Mouse (Mus musculus): ENCODE results near the gene Dctn1.
A peak's percentile ranks its signal among the peaks of the same experiment; 100 is the strongest.

Gene Dctn1

GRCm38 (mm10) chr6:83165607-83166242, at the start of gene Dctn1:
Dctn1 (plus strand) TSS chr6:83165920.
- peak; percentile 93 for DNase-seq

- no peak for DNase-seq
Measured at GRCm38 (mm10) chr6:83116373-83117164, 49.2 kb upstream of the Dctn1 start.

- no peak for DNase-seq
Measured at GRCm38 (mm10) chr6:83117165-83117438, 48.6 kb upstream of the Dctn1 start.

GRCm38 (mm10) chr6:83117616-83118015, 48.1 kb upstream of the Dctn1 start:
- no peak for DNase-seq

- no peak for DNase-seq
Measured at GRCm38 (mm10) chr6:83118369-83118768, 47.4 kb upstream of the Dctn1 start.

GRCm38 (mm10) chr6:83118825-83119733, 46.6 kb upstream of the Dctn1 start:
- no peak for DNase-seq

GRCm38 (mm10) chr6:83119734-83120051, 46.0 kb upstream of the Dctn1 start:
- DNase-seq = no peak

- peak; percentile 99 for DNase-seq
Measured at GRCm38 (mm10) chr6:83120930-83121862, 44.5 kb upstream of the Dctn1 start, which contains the start of gene Wbp1. Wbp1 (minus strand) TSS chr6:83121559.

GRCm38 (mm10) chr6:83121863-83122710, 43.6 kb upstream of the Dctn1 start:
- no peak for DNase-seq

GRCm38 (mm10) chr6:83122961-83123360, 42.8 kb upstream of the Dctn1 start:
- no peak for DNase-seq

GRCm38 (mm10) chr6:83124851-83125312, 40.8 kb upstream of the Dctn1 start:
- peak; percentile 92 for DNase-seq

GRCm38 (mm10) chr6:83125331-83125730, 40.4 kb upstream of the Dctn1 start, which contains the start of gene Ino80b:
Ino80b (minus strand) TSS chr6:83125431.
- DNase-seq = no peak

GRCm38 (mm10) chr6:83127419-83127818, 38.3 kb upstream of the Dctn1 start:
- no peak for DNase-seq

- DNase-seq = no peak
Measured at GRCm38 (mm10) chr6:83131469-83132034, 34.2 kb upstream of the Dctn1 start.

- DNase-seq = no peak
Measured at GRCm38 (mm10) chr6:83132176-83132919, 33.4 kb upstream of the Dctn1 start.

GRCm38 (mm10) chr6:83134226-83134625, 31.5 kb upstream of the Dctn1 start:
- no peak for DNase-seq

- DNase-seq = no peak
Measured at GRCm38 (mm10) chr6:83134951-83135513, 30.7 kb upstream of the Dctn1 start, which contains the start of gene Rtkn. Rtkn (plus strand) TSS chr6:83135463.

- no peak for DNase-seq
Measured at GRCm38 (mm10) chr6:83135571-83136161, 30.1 kb upstream of the Dctn1 start.

- no peak for DNase-seq
Measured at GRCm38 (mm10) chr6:83136291-83136880, 29.3 kb upstream of the Dctn1 start.

Data from layer of hippocampus, adult 9-11 months (tissue).